Mouse (Mus musculus): Measurements from ENCODE around the gene Tubgcp6. TPM values are rescaled to one million over a fixed set of nuclear protein-coding genes. Genes with fewer than 3 reads are reported as not detected.

Tubgcp6 gene
- total RNA-seq, 2 experiments from 2014 or later: 8.4 to 11.0 TPM

DNA sequence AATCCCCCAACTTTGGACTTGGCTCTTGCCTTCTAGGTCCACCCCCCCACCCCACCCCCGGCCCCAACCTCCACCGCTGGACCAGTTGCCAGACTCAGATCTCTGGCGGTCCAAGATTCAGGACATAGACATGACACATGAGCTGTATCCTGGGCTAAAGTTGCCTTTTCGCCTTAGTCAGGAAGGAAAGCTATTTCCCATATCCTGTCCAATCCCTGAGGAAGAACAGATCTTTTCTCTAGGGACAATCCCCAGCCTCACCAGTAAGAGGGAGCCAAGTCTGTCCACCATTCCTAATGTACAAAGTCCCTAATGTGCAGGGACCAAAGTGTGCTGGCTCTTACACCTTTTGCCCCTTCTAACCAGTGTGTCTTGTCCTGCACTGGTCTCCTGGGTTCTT lies 19.0 kb upstream of the Tubgcp6 start:
- no peak for DNase-seq

DNA sequence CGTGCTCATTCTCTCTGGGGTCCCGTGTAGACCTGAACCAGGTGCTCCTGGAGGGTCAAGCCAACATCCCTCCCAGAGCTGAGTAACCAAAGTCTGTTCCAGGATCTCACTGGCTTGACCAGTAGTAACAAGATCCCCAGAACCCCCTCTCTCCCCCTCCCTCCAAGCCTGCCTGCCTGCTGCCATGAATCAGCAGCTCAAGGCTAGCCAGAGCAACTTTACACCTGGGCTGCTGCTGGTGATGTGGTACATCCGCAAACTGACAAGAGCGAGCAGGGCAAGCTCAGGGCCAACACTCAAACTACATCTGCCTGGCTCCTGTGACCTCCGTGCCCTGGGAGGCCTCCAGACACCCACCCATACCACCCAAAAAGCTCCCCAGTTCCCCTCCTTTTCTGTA lies 18.5 kb upstream of the Tubgcp6 start:
- no peak for DNase-seq

DNA sequence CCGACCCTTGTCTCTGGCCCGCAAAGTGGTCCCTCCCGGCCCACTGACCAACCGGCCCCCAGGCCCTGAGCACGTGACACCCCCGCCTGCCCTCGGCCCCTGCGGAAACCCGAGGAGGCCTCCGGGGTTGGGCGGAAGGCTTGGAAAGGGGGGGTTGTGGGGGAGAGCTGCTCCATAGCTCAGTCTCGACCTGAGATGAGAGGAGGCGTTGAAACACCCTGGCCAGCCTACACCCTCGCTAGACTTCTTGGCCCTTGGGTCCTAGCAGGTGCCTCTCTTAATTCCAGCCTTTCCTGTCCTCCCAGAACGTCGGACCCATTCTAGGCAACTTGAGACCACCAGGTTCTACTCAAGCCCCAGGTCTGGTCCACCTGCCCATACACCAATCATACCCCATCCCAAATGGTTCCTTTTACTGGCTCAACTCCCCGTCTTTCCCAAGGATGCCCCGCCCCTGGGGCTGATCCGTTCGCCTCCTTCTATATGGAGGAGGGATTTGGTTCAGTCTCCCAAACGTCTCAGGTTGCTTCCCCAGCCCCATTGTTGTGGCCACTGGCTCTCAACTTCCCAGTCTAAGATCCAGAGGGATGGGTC lies 17.8 kb upstream of the Tubgcp6 start, which contains the start of gene Mapk12:
Mapk12 (minus strand) TSS at position 45 of the 594 bp plus-strand sequence.
- DNase-seq: peak; percentile 71

DNA sequence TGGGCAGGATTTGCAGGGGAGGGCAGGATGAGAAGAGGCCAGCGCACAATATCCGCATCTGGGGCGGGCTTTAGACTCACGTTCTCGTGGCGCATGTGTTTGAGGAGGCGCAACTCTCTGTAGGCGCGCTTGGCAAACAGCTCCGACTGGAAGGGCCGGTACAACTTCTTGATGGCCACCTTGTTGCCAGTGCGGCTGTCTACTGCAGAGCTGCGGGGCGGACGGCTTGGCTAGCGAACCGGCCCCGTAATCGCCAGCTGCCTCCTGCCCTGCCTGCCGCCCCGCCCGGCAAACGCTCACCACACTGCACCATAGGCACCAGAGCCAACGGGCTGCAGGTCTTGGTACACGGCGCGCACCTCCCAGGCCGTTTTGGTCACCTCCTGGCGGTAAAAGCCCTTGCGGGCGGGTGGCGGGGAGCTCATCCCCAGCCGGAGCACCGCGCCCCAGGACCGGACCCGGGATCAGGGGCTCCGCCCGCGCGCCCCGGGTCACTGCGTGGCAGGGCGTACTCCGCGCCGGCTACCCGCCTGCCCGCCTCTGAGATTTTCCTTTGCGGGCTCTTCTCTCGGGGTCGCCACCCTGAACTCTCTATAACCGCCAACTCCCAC lies 17.2 kb upstream of the Tubgcp6 start:
- DNase-seq: peak; percentile 58

DNA sequence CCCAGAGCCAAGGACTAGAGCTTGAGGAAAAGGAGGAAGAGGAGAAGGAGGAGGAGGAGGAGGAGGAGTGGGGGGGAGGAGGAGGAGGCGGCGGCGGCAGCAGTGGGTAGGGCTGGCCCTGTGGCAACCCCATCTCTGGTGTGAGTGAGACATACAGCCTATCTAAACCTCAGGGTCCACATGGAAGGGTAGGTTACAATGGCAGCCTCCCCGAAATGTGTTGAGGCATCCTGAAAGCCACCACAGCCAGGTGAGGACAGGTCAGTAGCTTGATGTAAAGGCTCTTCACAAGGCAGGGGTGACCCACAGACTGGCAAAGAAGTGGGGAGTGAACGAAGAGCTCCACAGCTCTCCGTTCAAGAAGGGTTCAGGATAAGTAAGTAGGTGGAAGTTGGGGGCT lies 15.6 kb upstream of the Tubgcp6 start:
- no peak for DNase-seq

DNA sequence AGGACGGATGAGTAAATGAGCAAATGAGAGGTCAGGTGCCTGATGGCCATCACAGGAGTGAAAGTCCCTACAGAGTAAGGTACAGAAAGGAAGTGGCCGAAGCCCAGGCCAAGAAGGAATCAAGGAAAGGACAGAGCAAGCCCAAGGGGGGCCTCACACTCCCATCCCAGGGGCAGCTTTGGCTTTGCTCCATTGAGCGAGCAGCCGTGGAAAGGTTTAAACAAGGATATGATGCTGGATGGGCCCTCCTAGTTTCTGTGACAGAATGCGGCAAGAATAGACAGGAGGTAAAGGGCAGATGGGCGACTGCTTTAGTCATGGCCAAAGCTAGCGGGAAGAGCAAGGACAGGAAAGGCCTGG lies 15.1 kb upstream of the Tubgcp6 start:
- DNase-seq: no peak

DNA sequence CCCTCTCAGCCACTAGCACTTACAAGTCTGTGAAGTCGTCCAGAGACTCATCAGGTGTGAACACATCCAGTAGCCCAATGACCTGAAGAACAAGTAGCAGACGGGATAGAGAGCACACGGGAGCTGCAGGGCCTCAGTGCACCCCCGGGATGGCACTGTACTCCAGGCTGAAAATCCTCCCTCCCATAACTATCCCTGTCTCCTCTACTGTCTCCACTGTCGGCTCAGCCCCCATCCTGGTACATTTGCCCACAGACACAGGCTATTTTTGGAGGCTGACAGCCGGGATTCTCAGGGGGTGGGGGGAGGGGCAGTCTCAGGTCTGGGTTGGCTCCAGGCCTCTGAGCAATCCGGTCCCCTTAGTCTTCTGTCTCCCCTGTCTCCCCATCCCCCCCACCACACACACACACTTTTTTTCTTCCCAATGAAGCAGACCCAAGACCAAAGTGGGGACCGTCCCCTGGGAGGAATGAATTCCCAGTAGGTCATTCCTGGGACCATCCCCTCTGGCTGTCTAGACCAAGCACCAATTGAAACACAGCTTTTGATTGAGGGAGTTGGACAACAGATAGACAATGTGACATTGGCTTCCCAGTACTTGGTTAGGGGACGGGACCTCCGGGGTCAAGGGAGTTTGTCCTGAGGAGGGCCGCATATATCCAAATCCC lies 14.6 kb upstream of the Tubgcp6 start:
- no peak for DNase-seq

DNA sequence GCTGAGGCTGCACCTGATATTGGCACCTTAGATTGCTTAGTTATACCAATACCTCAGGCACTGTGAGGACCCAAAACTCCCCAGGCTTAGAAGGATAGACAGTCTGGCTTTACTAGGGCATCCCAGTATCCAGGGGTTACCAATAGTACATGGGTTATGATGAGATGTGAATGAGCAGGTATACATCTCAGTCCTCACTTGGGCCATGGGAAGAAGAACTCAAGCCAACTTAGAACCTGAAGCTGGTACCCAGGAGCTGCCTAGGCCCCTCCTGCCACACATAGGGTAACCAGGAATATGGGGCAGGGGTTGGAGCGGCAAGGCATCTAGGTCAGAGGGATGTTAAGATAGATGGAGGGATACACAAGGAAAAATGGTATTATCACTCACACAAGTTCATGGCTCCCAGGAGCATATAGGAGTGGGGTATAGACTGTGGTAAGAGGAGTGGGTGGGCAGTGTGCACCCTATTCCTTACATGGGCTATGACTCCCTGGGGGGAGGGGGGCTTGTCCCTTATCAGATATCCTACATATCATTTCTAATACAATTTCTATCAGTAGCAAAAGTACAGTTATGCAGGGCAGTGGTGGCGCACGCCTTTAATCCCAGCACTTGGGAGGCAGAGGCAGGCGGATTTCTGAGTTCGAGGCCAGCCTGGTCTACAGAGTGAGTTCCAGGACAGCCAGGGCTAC lies 13.7 kb upstream of the Tubgcp6 start:
- DNase-seq: no peak

DNA sequence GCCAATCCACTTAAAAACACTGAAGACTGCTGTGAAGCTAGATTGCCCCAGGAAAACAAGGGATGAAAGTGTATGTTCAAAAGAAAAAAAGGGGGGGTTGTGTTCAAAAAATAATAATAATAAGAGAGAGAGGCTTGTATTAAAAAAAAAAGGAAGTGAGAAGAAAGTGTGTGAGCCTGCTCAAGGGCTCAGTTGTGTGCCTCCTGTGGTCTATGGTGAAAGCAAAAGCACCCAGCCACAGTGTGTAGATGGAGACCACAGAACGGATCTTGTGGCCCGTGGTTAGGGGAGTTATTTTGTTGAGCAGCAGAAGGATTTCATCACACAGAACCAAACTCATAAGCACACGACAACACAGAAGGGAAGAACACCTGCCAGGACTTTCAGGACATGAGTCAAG lies 8.4 kb upstream of the Tubgcp6 start:
- DNase-seq: no peak

DNA sequence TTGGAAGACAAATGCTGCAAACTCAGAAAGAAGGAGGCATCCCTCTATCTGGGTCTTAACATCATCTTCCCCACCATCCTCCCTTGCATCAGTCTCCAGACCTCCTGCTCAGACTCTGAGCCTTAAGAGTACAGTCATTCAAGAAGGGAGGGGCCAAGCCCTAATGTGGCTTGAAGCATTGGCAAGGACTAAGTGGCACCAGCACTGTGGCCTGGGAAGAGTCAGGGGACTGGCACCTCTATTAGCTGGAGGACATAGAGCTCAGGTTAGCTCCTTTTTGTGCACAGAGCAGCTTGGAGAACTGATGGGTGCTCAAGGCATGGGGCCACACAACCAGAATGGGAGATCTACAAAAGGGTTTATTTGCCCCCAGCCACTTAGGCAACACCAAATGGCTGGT lies 7.3 kb upstream of the Tubgcp6 start:
- DNase-seq: no peak

DNA sequence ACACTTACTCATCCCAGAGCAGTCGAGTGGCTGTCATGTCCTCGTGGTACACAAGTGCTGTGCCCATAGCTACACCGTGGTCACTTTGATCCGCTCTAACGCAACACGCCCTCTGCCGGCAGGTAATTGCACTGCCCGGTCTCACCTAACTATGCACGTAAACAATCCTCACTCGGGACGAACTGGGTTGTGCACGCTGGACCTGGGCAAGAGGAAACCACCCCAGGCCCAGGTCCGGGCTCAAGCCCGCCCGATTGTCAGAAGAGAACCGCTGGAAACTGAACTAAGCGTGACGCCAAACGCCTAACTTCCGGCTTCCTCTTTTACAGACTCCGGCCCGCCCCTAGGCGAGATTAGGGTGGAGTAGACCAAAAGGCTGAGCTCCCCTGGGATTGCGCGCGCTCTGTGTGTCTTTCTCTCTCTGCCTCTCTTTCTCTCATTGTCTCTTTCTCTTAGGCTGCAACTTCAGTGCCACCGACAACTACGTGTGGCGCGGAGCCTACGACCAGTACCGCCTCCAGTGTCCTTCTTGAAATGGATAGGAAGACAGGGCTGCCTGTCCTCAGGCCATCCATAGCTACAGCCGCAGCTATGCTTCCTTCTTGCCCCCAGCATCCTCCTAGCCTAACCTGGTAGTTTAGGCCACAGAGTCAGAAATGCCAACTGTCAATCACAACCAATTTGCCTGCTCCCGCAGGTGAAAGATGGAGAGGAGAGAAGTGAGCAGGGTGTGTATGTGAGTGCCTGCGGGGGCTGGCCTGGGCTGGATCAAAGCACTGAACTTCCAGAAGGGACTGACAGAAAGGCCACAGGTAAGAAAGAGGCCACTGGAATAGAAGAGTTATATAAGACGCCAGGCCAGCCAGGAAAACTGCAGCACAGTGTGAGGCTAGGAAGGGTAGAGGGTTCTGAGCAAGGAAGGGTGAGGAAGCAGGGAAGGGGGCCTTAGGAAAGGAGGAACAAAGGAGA lies 5.8 kb upstream of the Tubgcp6 start, which contains the start of gene Hdac10:
Hdac10 (minus strand) TSS at position 319 of the 969 bp plus-strand sequence.
- peak; percentile 79 for DNase-seq

DNA sequence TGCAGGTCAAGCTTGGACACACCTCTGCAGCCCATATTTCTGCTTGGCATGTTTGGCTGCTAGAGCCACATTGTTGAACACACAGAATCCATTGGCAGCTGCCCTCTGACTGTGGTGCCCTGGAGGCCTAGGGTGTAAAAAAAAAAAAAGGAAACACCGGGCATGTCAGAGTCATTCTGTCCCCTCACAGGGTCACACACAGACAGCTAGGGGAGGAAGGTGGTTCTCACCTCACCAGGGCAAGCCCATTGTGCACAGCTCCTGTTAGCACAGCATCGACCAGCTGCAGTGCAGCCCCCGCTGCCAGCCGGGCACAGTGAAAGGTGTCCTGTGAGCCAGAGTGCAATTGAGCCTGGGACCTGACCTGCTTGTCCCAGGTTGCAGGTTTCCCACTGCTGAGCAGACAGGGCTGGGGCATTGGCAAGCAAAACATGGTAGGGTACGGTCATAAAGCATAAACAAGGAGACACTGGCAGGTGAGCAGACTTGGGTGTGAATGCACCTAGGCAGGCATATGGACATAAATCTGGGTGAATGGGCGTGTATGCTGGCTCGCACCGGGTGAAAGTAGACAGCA lies 4.5 kb upstream of the Tubgcp6 start:
- DNase-seq: no peak

DNA sequence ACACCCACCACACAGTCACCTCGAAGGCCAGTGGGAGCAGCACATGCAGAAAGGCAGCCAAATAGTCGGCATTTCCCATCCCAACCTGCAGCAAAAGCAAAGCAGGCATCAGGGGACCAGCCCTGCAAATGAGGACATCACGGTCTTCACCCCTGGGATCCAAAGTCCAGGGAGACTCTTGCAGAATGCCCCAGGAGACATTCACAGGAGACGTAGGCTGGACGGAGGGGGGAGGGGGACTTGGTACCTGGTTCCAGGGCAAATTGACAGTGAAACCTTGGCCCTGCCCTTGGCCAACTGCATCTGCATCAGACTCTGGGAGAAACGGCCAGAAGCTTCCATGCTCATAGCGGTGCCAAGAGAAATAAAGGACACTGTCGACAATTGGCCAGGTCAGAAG lies 3.7 kb upstream of the Tubgcp6 start:
- DNase-seq: no peak

DNA sequence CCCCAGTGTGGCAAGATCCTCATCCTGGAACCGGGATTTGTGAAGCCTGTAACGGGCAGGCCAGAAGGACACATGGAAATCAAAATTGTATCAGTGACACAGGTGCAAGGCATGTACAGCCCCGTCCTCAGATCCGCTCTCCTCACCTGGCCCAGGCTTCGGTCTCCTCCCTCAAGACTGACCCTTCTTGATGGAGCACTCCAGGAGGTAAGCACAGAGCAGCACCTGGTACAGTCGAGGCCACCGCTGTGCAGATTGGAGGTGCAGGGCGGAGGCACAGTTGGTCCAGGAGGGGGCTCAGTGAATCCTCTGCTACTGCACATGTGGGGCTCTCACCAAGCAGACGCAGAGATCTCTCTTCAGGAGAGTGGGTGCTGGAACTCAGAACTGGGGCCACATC lies 2.4 kb upstream of the Tubgcp6 start:
- DNase-seq: no peak

DNA sequence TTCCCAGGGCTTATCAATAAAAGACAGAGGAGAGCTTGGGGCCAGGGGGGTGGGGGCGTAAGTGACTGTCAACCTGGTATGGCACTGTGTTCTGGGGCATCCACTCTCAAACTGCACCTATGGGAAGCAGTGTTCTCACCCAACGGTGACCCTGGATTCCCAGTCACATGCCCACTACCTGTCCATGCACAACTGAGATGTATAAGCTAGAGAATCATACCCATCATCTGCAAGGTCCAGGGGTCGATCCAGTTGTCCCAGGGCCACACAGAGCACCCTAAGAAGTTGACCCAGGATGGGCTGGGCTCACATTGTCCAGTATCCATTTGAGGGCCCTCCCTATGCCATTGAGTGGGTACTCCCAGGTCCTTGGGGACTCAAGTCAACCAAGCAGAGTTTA lies 1.4 kb upstream of the Tubgcp6 start:
- DNase-seq: no peak

DNA sequence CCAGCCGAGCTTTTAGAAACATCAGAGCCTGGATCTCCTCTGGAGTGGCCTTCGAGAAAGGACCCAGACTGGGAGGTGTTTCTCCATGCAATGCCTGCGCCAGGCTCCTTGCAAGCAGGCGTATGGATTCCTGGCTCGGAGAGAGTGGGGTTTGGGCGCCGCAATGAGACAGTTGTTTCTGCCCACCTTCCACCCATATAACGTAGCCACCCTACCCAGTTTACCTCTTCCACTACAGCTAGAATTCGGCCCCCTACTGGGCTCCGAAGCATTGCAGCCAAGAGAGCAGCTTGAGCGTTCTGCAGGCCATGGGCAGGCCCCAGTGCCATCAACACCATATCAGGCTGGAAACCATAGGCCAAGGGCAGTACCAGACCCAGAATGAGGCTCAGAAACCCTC lies 683 bp upstream of the Tubgcp6 start:
- no peak for DNase-seq

DNA sequence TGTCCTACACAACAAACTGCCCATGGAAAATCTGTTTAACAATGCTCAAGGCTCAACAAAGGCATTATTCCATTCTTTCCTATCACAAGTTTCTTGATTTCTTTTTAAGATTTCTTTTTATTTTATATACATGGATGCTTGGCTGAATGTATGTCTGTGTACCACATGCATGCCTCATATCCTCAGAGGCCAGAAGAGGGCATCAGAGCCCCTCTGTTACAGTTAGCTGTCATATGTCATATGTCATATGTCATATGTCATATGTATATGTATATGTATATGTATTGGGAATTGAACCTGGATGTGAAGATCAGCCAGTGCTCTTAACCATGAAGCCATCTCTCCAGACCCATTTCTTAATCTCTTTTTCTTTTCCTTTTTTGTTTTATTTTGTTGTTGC lies 4.9 kb downstream of the Tubgcp6 start:
- DNase-seq: no peak

DNA sequence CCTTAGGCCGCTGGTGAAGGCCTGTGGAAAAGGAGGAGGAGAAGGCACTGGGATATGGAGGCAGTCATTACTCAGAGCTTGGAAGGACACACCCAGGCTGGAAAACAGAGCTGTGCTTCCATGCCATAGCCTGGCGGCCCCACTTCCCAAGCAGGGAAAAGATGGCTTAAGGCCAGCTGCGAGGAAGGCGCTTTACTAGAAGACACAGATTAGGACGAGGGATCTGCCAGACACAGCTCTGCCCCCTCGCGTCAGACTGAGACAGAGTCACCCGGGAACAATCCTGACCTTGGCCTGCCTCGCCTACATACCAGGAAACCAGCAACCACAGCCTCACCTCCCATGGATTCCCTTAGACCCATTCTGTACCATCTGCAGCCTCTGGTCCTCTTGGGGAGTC lies 12.8 kb downstream of the Tubgcp6 start:
- no peak for DNase-seq

DNA sequence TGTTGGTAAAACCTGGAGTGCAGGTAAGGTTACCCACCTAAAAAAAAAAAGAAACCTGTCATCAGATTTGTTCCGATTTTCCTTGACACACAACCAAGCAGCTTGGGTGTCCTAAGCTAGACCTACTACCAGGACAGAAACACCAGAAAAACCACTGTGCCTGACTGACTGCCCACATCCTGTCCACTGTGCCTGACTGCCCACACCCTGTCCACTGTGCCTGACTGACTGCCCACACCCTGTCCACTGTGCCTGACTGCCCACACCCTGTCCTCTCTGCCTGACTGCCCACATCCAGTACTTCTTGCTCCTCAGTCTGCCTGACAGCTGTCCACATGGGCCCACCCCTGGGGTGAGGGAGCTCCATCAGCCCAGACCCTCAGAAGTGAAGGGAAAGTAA lies 15.9 kb downstream of the Tubgcp6 start:
- DNase-seq: no peak

DNA sequence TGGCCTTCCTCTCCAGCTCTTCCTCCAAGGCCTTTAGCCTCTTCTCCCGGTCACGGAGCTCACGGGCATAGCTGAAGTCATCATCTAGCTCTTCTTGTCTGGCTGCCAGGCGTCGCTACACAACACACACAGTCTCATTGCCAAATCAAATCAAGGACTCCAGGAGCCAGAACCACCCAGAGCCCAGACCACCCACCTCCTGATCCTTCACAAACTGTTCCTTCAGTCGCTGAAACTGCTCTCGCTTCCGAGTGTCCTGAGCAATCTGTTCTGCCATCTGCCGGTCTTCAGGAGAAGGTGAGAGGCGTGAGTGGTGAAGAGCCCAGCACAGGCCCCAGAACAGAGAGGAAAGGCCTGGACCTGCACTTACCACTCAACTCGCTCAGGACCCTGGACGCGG lies 16.8 kb downstream of the Tubgcp6 start:
- peak; percentile 1 for DNase-seq

DNA sequence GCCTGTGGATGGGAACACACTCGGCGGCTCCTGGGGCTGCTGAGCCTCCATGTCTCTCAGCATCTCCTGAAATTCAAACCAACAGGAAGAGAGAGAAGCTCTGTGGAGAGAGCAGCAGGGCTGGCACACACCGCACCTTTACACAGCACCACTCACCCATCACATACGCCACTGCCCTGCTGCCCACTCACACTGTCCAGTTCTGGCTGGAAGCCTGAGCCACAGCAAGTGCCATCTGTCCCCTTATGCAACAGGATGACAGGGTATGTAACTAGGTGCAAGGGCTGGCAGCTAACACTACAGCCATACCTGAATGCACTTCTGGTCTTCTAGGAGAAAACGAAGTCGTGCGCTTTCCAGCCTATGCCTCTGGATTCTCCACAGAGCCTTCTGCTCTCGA lies 18.5 kb downstream of the Tubgcp6 start:
- DNase-seq: peak; percentile 3

DNA sequence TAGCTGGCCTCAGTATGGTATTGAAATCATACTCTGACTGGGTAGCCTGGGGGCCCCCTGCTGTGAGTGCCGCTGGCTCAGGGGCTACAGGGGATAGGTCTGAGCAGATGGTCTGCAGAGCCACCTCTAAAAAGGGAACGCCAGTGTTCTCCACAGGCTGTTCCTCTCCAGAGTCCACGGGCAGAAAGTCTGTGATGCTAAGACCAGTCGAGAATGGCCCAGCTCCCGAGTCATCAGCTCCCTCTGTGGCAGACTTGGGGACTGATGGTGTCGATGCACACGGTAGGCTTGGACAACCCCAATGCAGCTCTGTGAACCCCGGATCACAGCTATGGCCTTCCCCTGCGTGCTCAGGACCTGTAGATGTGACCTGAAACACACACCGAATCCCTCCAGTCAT lies 19.0 kb downstream of the Tubgcp6 start:
- no peak for DNase-seq
